Mouse (Mus musculus) adrenal gland, adult 2 months (tissue): ENCODE measurements at regions not wholly inside any gene's neighbourhood (a gene's known extent, or its start where the extent isn't known, plus 50 kb on each side); places are given as distances from the start of the nearest gene placed in this dataset.
A peak's percentile ranks its signal among the peaks of the same experiment; 100 is the strongest.

Experiments used
- DNase-seq: peaks from one replicate; pipeline ENCODE4 v3.0.0; 2021

GRCm38 (mm10) chr3:66646251-66646650 lies 334.9 kb upstream of the Rsrc1 start:
- DNase-seq: peak; percentile 53

GRCm38 (mm10) chr3:66649271-66649670 lies 331.9 kb upstream of the Rsrc1 start:
- no peak for DNase-seq

GRCm38 (mm10) chr3:66650076-66650748 lies 331.0 kb upstream of the Rsrc1 start:
- DNase-seq: no peak

DNA sequence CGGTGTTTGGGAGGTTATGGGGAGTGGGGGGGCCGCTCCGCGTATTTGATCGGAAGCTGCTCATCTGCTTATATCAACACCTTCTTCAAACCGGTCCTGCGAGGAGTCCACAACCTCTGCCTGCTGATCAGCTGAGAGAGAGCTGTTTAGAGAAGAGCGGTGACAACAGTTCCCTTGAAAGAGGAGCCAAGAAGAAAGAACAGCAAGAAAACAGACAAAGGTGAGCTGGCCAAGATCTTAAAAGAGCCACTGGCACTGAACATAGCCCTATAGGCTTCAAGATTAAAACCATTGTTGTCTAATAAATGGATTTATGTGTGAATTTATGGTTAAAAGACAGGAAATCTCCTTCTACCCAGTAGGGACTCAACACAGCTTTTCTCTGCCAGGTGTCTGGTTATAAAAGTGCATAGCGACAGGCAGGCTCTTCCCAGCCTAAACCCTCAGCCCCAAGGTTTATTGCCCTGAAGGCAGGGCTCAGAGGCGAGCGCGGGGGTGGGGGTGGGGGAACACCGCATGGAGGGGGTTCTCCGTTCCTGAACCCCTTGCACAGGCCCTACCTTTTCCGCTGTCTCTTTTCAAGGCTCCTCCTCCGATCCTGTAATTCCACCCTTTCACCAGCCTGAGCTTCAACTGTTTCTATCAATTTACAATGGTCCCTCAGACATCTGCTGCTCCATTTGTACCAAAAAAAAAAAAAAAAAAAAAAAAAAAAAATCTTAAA lies 330.3 kb upstream of the Rsrc1 start:
- no peak for DNase-seq

DNA sequence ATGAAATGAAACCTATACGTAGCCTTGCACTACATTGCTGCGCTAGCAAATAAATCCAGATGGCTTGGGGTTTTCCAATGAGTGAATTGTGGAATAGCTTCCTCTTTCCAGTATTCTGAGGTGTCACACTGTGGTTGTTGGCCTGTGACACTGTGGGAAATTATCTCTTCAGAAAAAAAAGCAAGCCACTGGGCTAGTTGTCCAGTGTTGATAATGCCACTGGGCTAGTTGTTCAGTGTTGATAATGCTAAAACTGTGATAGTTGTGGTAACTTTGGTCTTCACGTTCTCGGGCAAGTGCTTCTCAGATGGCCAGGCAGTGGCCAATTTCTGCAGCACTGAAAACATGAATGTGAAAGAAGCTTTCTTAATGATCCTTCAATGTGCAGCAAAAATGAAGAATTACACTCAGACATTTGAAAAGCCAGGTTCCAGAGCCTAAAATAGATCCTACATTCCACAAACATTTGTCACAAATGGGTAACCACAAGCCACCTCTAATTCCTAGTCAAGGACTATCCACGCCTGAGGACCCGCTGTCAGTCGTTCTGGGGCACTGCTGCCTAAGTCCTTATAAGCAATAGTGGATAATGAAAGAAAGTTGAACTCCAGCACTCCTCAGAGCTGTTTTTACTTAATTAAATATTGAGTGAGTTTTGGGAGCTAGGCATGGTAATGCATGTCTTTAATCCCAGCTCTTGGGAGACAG lies 328.9 kb upstream of the Rsrc1 start:
- no peak for DNase-seq

DNA sequence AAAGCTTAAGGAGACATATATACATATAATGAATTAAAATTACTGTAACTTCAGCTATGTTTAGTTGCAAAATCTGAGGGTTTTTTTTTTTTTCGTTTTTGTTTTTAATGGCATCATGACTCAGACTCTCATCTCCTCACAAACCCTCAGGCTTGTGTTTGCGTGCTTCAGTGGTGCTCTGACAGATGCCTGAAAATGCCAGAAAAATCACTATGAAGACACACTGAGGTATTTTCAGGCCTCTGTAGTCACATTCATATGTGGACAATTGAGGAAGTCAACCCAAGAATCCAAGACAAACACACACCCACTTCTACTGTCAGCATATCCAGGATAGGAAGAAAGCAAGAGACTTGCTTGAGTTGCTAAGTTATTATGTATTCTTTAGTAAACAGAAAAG lies 327.2 kb upstream of the Rsrc1 start:
- no peak for DNase-seq

DNA sequence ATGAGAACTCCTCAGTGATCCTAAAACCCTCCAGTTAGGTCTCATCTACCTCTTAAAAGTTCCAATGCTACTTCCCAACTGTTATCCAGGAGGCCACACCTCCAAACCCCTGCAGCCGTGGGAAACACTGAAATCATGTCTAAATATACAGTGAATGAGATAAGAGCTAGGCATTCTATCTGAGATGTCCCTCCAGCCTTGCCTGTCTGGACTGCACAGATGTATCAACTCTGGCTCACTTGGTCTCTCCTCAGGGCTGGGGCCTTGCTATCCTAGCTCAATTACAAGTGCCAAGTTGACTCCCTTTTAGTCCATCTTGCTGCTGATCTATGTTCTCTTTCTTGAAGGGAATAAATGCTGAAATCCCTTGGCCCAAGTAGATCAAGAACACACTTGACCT lies 326.3 kb upstream of the Rsrc1 start:
- no peak for DNase-seq

DNA sequence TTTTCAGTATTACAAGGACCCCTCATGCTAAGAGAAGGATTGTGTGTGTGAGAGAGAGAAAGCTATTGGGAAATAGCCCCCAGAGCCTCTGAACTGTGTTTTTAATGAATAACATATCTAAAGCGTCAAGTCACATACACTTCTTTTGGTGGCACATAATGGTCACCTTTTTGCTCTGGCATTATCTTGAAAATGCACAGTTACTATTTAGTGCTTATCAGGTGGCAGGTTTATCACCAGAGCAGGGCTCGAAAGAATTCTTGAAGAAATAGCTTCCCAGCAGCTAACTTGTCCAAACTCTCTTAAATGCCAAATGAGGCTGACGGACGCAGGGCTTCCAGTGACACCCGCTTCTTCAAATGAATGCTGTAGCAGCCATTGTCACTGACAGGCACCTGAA lies 324.7 kb upstream of the Rsrc1 start:
- no peak for DNase-seq

GRCm38 (mm10) chr3:66660555-66660954 lies 320.6 kb upstream of the Rsrc1 start:
- DNase-seq: no peak

DNA sequence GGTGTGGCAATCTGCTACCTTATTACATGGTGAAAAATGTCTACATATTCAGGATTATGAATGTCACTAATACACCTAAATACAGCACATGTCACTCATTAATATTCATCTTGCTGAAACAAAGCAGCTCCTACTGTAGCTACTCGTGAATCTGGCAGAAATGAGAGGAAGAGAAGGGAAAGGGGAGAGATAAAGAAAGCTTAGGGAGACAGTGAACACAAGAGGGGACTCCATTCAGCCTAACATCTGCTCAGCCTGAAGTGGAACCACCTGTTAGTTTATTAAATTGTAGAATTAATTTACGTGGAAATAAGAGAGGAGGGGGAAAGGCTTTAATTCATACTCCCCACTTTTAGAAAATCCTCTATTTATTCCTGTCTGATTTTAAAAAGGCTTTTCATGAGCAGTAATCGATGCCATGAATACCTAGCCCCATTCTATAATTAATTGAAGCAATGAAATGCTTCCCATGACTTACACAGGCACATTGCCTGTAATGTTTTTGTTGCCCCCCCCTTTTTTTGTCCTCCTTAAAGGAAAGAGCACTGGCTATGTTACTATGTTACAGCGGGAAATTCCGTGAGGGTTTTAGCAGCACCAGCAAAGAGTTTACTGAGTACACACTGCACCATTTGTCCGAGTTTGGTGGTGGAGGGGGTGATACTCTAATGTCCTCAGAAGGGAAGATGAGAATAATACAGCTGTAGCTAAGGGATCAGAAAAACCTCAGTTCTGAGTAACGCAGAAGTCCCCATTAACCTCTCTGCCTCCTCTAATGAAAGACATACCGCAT lies 319.2 kb upstream of the Rsrc1 start:
- DNase-seq: no peak

- peak; percentile 7 for DNase-seq
These were observed 297.5 kb upstream of the Rsrc1 start for GRCm38 (mm10) chr3:66683589-66684286.

DNA sequence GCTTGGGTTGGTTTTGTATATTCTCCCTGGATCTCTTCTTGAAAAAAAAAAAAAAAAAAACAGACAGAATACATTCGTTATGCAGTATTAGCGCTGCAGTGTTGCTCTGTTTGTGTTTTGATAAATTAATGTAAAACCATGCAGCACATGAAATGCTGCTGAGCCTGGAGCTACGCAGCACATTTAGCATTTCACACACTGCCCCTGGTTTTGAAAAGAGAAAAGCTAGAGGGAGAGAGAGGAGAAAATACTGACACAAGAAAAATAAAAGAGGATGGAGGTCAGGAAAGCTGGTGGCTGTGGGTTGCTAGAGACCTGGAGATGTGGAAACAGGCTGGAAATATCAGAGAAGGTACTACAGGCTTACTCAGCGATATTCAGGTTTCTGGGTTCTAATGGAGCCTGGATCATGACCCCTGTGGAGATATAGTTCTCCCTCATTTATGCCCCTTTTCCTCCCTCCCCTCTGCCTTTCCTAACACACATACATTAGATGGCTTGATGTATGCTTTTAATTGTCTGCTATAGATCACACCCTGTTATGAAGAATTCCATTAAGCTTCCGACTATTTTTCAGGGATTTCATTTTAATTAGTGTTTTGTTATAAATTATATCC lies 296.8 kb upstream of the Rsrc1 start:
- DNase-seq: no peak

DNA sequence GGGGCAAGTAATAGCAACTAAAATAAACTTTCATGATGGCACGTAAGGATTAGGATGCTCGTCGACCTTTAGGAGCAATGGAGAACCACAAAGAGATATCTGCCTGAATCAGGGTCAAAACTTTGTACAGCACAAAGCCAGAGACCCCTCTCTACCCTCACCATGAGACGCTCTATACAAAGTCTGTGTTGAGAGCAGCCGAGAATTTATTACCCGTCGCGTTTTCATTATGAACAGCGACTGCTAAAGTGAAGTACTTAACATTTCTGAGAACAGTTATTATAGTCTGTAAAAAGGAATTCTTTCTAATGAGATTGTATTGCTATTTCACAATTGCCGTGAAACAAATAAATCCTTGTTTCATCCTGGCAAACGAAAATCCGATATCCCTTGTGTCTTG lies 296.1 kb upstream of the Rsrc1 start:
- DNase-seq: no peak

GRCm38 (mm10) chr3:66687126-66687525 lies 294.1 kb upstream of the Rsrc1 start:
- DNase-seq: no peak

DNA sequence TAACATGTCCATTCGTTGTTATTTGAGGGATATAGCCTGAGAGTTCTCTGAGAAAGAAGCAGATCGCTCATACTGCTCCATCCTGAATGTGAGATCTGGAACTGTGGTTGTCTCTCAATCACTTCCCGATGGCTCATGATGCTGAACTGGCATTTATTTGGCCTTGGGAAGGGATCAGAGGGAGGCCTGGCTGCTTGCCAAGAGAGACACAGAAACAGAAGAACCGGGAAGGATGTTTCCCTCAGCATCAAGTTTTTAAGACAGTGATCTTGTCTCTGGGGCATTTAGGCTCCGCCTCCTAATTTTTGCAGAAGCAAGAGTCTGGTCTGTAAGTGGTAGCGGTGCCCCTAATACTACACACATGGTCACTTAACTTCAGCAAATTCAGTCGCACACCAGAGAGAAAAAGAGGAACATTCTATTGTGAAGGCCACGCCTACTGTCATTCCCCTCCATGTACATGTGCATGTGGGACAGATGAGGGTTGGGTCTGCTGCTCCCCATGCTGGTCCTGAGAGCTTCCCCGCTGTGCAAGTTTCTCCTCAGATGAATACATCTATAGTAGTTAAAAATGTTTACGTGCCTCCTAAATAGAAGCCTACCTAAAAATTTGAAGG lies 290.2 kb upstream of the Rsrc1 start:
- DNase-seq: peak; percentile 13

- no peak for DNase-seq
These were observed 286.1 kb upstream of the Rsrc1 start for GRCm38 (mm10) chr3:66695125-66695524.

DNA sequence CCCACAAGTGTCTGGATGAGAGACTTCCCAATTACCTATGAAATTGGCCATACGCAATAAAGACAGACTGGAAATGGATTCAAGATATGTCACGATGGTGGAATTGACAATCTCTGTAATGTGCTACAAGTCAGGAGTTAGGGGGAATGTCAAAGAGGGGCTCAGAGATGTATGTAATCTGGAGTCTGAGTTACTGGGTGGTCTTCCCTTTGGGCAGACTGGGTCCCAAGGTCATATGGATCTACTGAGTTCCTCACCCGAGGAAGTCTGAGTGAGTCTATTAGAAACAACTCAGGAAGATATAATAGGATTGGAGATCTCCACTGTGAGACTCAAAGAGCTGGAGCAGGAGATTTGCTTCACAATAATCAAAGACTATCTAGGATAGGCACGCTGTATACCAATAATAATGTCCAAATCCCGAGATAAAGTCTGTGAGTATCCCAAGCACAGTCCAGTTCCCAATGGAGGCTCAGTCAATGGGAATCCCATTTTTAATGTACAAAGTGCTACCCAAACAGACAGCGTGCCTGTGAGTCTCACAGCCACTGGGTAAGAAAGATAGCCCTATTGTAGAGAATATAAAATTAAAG lies 285.4 kb upstream of the Rsrc1 start:
- no peak for DNase-seq

GRCm38 (mm10) chr3:66698083-66698482 lies 283.1 kb upstream of the Rsrc1 start:
- DNase-seq: no peak

DNA sequence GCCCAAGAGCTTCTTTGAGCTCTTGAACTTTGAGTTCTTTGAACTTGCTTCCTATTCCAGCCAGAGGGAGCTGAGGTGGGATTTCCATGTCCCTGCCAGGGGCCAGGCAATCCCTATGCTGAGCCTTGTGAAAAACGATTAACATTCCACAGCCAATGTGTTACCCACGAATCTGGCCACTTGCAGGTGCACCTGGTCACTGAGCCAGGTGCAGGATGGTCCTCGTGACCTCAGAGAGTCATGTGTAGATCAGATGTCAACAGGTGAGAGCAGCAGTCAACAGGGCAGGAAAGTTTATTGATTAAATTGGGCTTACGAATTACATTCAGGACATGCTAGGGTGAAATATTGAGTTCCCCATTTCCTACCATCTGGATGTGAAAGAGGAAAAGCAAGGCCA lies 275.4 kb upstream of the Rsrc1 start:
- DNase-seq: no peak

DNA sequence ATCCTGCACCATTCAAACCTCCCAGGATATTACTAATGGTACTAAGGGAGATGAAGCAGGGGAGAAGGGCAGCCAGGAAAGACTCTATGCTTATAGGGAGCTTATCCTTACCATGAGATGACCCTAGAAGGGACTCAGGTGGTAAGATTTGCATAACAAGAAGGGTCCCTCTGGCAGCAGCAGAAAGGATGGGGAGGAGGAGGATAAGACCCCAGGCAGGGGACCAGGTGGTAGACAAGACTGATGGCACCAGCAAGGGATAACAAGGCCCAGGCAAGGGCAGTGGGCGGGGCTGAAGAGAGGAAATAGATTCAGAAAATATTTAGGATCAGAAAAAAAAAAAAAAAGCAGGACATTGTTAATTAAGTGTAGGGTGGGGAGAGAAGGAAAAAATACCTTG lies 245.7 kb upstream of the Rsrc1 start:
- no peak for DNase-seq
